10 mouse cellular contexts compared by ENCODE assay signal in genomic region chr3:157520433-157520832, GRCm38 (mm10). TPM values are rescaled to one million over a fixed set of nuclear protein-coding genes. Genes with fewer than 3 reads are reported as not detected.
DNase-seq lines count a peak whose midpoint lies in the region; ATAC-seq and TF ChIP-seq lines count a peak whose summit lies in the region.
"Had no signal": no experiment of that assay in that cellular context is flagged by ENCODE, and none has a peak within 500 bp of the region (broad histone marks: within the 10 kb centered on the region; RNA-seq: fewer than 3 reads in every experiment).

No protein-coding gene starts in this region.

- ATAC-seq in kidney, postnatal 0 days (replicated peaks; ENCODE audit: low FRiP score, low read depth): peak; percentile 46; the same call in 1 of the 2 replicates
- no peak for ATAC-seq in limb, embryonic 11.5 days (ENCODE audit: insufficient number of reproducible peaks, low FRiP score, low TSS enrichment, low read depth)

- H3K27me3 ChIP-seq in kidney, postnatal 0 days (ENCODE audit: insufficient read depth, low read length): no peaks in the 10 kb centered on the region
- no peaks in the 10 kb centered on the region for H3K27me3 ChIP-seq in limb, embryonic 11.5 days (ENCODE audit: control insufficient read depth, insufficient read depth, low read length)

- no peaks in the 10 kb centered on the region for H3K4me1 ChIP-seq in embryonic fibroblast, embryonic 13.5 days (ENCODE audit: control insufficient read depth, insufficient read depth, low read length)
- H3K4me1 ChIP-seq in kidney, postnatal 0 days (replicated peaks; ENCODE audit: insufficient read depth, low read length): no peaks in the 10 kb centered on the region
- no peaks in the 10 kb centered on the region for H3K4me1 ChIP-seq in limb, embryonic 11.5 days (ENCODE audit: control insufficient read depth, insufficient read depth, low read length)
- H3K4me1 ChIP-seq: embryonic facial prominence, embryonic 13.5 days had no signal

- no peaks in the 10 kb centered on the region for H3K9me3 ChIP-seq in kidney, postnatal 0 days (replicated peaks; ENCODE audit: low read length)
- no peaks in the 10 kb centered on the region for H3K9me3 ChIP-seq in limb, embryonic 11.5 days (ENCODE audit: control insufficient read depth, low read length)
- H3K9me3 ChIP-seq: embryonic facial prominence, embryonic 13.5 days had no signal

- H3K4me3 ChIP-seq in embryonic fibroblast, embryonic 13.5 days (ENCODE audit: insufficient read depth, low read length): no peak overlapping the region
- H3K4me3 ChIP-seq in kidney, postnatal 0 days (replicated peaks; ENCODE audit: low read depth, low read length): no peak overlapping the region
- H3K4me3 ChIP-seq in limb, embryonic 11.5 days (ENCODE audit: low read depth, low read length): no peak overlapping the region
- H3K4me3 ChIP-seq: embryonic facial prominence, embryonic 13.5 days; myocyte had no signal

- peak; percentile 68 for DNase-seq in testis, postnatal 10 days (ENCODE audit: low spot score)
- DNase-seq in testis, postnatal 14 days (ENCODE audit: low spot score): no peak
- DNase-seq in brain, adult 2 months (ENCODE audit: low read depth, low spot score): peak; percentile 89
- DNase-seq in kidney, postnatal 0 days (ENCODE audit: low spot score): peak; percentile 88
- DNase-seq in limb, embryonic 11.5 days (ENCODE audit: low spot score): peak; percentile 51
- peak; percentile 6 for DNase-seq in ovary, postnatal 36 days (ENCODE audit: low spot score)
- no peak for DNase-seq in gastrocnemius, adult 18-20 months (ENCODE audit: low spot score)

- H3K36me3 ChIP-seq in kidney, postnatal 0 days (ENCODE audit: insufficient read depth, low read length): no peaks in the 10 kb centered on the region
- no peaks in the 10 kb centered on the region for H3K36me3 ChIP-seq in limb, embryonic 11.5 days (ENCODE audit: control insufficient read depth, insufficient read depth, low read length)
- H3K36me3 ChIP-seq: embryonic facial prominence, embryonic 13.5 days had no signal

- WGBS in kidney, postnatal 0 days: 5% methylated on average over 1 of the region's 1 CpGs
- 5% methylated on average over 1 of the region's 1 CpGs for WGBS in limb, embryonic 11.5 days

- no peak overlapping the region for H3K27ac ChIP-seq in embryonic fibroblast, embryonic 13.5 days (ENCODE audit: insufficient read depth, low read length)
- no peak overlapping the region for H3K27ac ChIP-seq in kidney, postnatal 0 days
- no peak overlapping the region for H3K27ac ChIP-seq in limb, embryonic 11.5 days (replicated peaks; ENCODE audit: low read depth, low read length)
- H3K27ac ChIP-seq: embryonic facial prominence, embryonic 13.5 days had no signal

- TF ChIP-seq CTCF in embryonic fibroblast, embryonic 13.5 days (IDR thresholded peaks at IDR 0.05; ENCODE audit: borderline replicate concordance, insufficient read depth, low read length): 0 out of 2 replicates have a peak, but pooled peaks have one; percentile 25
- TF ChIP-seq CTCF in kidney, postnatal 0 days (IDR thresholded peaks at IDR 0.05; ENCODE audit: low read depth): peak; percentile 84

- no peak for TF ChIP-seq POLR2A in embryonic fibroblast, embryonic 13.5 days (IDR thresholded peaks at IDR 0.05; ENCODE audit: low read depth, low read length)

- no peak overlapping the region for H3K9ac ChIP-seq in kidney, postnatal 0 days (ENCODE audit: low read depth, low read length)
- no peak overlapping the region for H3K9ac ChIP-seq in limb, embryonic 11.5 days (ENCODE audit: low read length)
- H3K9ac ChIP-seq: embryonic facial prominence, embryonic 13.5 days had no signal

- no peak overlapping the region for H3K4me2 ChIP-seq in kidney, postnatal 0 days (ENCODE audit: low read length)
- no peak overlapping the region for H3K4me2 ChIP-seq in limb, embryonic 11.5 days (ENCODE audit: low read depth, severe bottlenecking)
- H3K4me2 ChIP-seq: embryonic facial prominence, embryonic 13.5 days had no signal

RNA-seq across cellular contexts. Expression of gene Zranb2, which starts 13.5 kb away (rescaled TPM):
- polyA plus RNA-seq in embryonic fibroblast, embryonic 13.5 days (2011; ENCODE audit: insufficient read length, low read depth, missing spikeins): 127 and 146 TPM in 2 replicates
- 82.1 and 87.4 TPM in 2 replicates for polyA plus RNA-seq in kidney, postnatal 0 days (2015; fragmentation: Nextera tagmentation; extraction: Ambion mirVana)
- 144 and 155 TPM in 2 replicates for polyA plus RNA-seq in limb, embryonic 11.5 days (2014; fragmentation: Nextera tagmentation; extraction: Ambion mirVana)
- 10 to 100 TPM; 48.7 to 57.4 TPM for total RNA-seq in gastrocnemius, adult 18-20 months (2021)

RNA-seq across cellular contexts. Expression of gene Ptger3, which starts 46.3 kb away (rescaled TPM):
- 0.20 and 0.54 TPM in 2 replicates for polyA plus RNA-seq in embryonic fibroblast, embryonic 13.5 days (2011; ENCODE audit: insufficient read length, low read depth, missing spikeins)
- polyA plus RNA-seq in kidney, postnatal 0 days (2015; fragmentation: Nextera tagmentation; extraction: Ambion mirVana): 27.8 and 30.2 TPM in 2 replicates
- polyA plus RNA-seq in limb, embryonic 11.5 days (2014; fragmentation: Nextera tagmentation; extraction: Ambion mirVana): 0.95 and 1.3 TPM in 2 replicates
- total RNA-seq in gastrocnemius, adult 18-20 months (2021): 1 to 10 TPM in 1 of 2 experiments, under 1 TPM in 1; 0.46 to 1.5 TPM
- polyA plus RNA-seq: myocyte had no signal

Comparison
In these comparisons a context has a peak if more than half of its experiments do, and no peak if none do; other contexts are left out.
1. DNase-seq: peak in testis, postnatal 10 days (single experiment), brain, adult 2 months (single experiment), kidney, postnatal 0 days (single experiment), limb, embryonic 11.5 days (single experiment) and ovary, postnatal 36 days (single experiment); none in testis, postnatal 14 days (single experiment) and gastrocnemius, adult 18-20 months (single experiment).
2. RNA of gene Ptger3, which starts 46.3 kb away (polyA plus RNA-seq): 27.8 to 30.2 TPM in kidney, postnatal 0 days; 0.95 to 1.3 TPM in limb, embryonic 11.5 days and 0.20 to 0.54 TPM in embryonic fibroblast, embryonic 13.5 days; every median in the first group is over 10 times any median in the second.